Mouse (Mus musculus) heart, embryonic 11.5 days (tissue): ENCODE measurements at regions not wholly inside any gene's neighbourhood (a gene's known extent, or its start where the extent isn't known, plus 50 kb on each side); places are given as distances from the start of the nearest gene placed in this dataset.

Source experiments
- ATAC-seq: fragments of 200-750 bp; cut with Nextera tagmentation; replicated peaks from 2 replicates; pipeline ENCODE4 v1.8.0; 2017; ENCODE audit warnings: moderate library complexity; ENCODE audit not compliant: insufficient number of reproducible peaks, low FRiP score, low TSS enrichment
- H3K27ac ChIP-seq: fragments of 300-500 bp; sonication (generic); 2 replicates; pipeline ENCODE4 v1.5.1; 2014; ENCODE audit warnings: mild to moderate bottlenecking, low read depth, low read length
- H3K27me3 ChIP-seq: fragments of 300-500 bp; sonication (generic); 2 replicates; pipeline ENCODE4 v1.6.1; 2014; ENCODE audit warnings: mild to moderate bottlenecking, low read length, mixed read lengths; ENCODE audit not compliant: control insufficient read depth, insufficient read depth
- H3K36me3 ChIP-seq: fragments of 300-500 bp; sonication (generic); 2 replicates; pipeline ENCODE4 v1.6.1; 2014; ENCODE audit warnings: mild to moderate bottlenecking, low read length, moderate library complexity, mixed read lengths; ENCODE audit not compliant: control insufficient read depth, insufficient read depth
- H3K4me1 ChIP-seq: fragments of 300-500 bp; sonication (generic); 2 replicates; pipeline ENCODE4 v1.6.1; 2014; ENCODE audit warnings: low read length; ENCODE audit not compliant: control insufficient read depth, insufficient read depth
- H3K4me2 ChIP-seq: fragments of 300-500 bp; sonication (generic); 2 replicates; pipeline ENCODE4 v1.6.1; 2014; ENCODE audit warnings: mild to moderate bottlenecking, moderate library complexity
- H3K4me3 ChIP-seq: fragments of 300-500 bp; sonication (generic); 2 replicates; pipeline ENCODE4 v1.5.1; 2014; ENCODE audit warnings: low read depth, low read length
- H3K9ac ChIP-seq: fragments of 300-500 bp; sonication (generic); 2 replicates; pipeline ENCODE4 v1.6.1; 2014; ENCODE audit warnings: mild to moderate bottlenecking, low read depth, low read length, moderate library complexity
- H3K9me3 ChIP-seq: fragments of 300-500 bp; sonication (generic); replicated peaks from 2 replicates; pipeline ENCODE4 v1.6.1; 2016; ENCODE audit warnings: low read length; ENCODE audit not compliant: control insufficient read depth
- WGBS: fragments of 180-500 bp; shearing (Covaris S2); extraction: QIAGEN DNeasy Blood & Tissue Kit; methylation state at CpG from one replicate; pipeline ENCODE4 v1.1.7; 2014; ENCODE audit not compliant: insufficient replicate concordance; 5-methylcytosine and 5-hydroxymethylcytosine counted together

- H3K27ac ChIP-seq = no peak overlapping the region
- no peaks in the 10 kb centered on the region for H3K4me1 ChIP-seq
- no peaks in the 10 kb centered on the region for H3K9me3 ChIP-seq
- H3K4me2 ChIP-seq = no peak overlapping the region
- no peak overlapping the region for H3K4me3 ChIP-seq
- no peak overlapping the region for H3K9ac ChIP-seq
- ATAC-seq = no peak
- no peaks in the 10 kb centered on the region for H3K36me3 ChIP-seq
- WGBS = 68% methylated on average over 5 of the region's 5 CpGs
- no peaks in the 10 kb centered on the region for H3K27me3 ChIP-seq
These were observed 274.6 kb upstream of the Nmur2 start for GRCm38 (mm10) chr11:56315221-56315987.

- WGBS = 95% methylated on average over 1 of the region's 1 CpGs
- Histone ChIP-seq H3K4me3 (no peak overlapping the region), H3K27me3 (no peaks in the 10 kb centered on the region), H3K4me2 (no peak overlapping the region), H3K4me1 (no peaks in the 10 kb centered on the region), H3K27ac (no peak overlapping the region), H3K9me3 (no peaks in the 10 kb centered on the region), H3K36me3 (no peaks in the 10 kb centered on the region), H3K9ac (no peak overlapping the region)
- ATAC-seq = no peak
These were observed 268.7 kb upstream of the Nmur2 start for GRCm38 (mm10) chr11:56309549-56309948.

GRCm38 (mm10) chr11:56308383-56309105, 267.7 kb upstream of the Nmur2 start:
- H3K4me3 ChIP-seq = no peak overlapping the region
- no peaks in the 10 kb centered on the region for H3K9me3 ChIP-seq
- H3K27me3 ChIP-seq = no peaks in the 10 kb centered on the region
- H3K36me3 ChIP-seq = no peaks in the 10 kb centered on the region
- no peak overlapping the region for H3K4me2 ChIP-seq
- no peak overlapping the region for H3K27ac ChIP-seq
- no peak overlapping the region for H3K9ac ChIP-seq
- ATAC-seq = no peak
- no peaks in the 10 kb centered on the region for H3K4me1 ChIP-seq
- WGBS = 82% methylated on average over 5 of the region's 5 CpGs

GRCm38 (mm10) chr11:56307051-56307450, 266.2 kb upstream of the Nmur2 start:
- no peaks in the 10 kb centered on the region for H3K4me1 ChIP-seq
- H3K4me2 ChIP-seq = no peak overlapping the region
- H3K9me3 ChIP-seq = no peaks in the 10 kb centered on the region
- no peak overlapping the region for H3K9ac ChIP-seq
- no peaks in the 10 kb centered on the region for H3K27me3 ChIP-seq
- no peak for ATAC-seq
- H3K36me3 ChIP-seq = no peaks in the 10 kb centered on the region
- no peak overlapping the region for H3K27ac ChIP-seq
- H3K4me3 ChIP-seq = no peak overlapping the region
- 22% methylated on average over 3 of the region's 3 CpGs for WGBS

- ATAC-seq = no peak
- Histone ChIP-seq H3K4me2 (no peak overlapping the region), H3K9me3 (no peaks in the 10 kb centered on the region), H3K4me1 (no peaks in the 10 kb centered on the region), H3K27me3 (no peaks in the 10 kb centered on the region), H3K4me3 (no peak overlapping the region), H3K36me3 (no peaks in the 10 kb centered on the region), H3K9ac (no peak overlapping the region), H3K27ac (no peak overlapping the region)
- 76% methylated on average over 13 of the region's 13 CpGs for WGBS
These were observed 250.1 kb upstream of the Nmur2 start for GRCm38 (mm10) chr11:56290651-56291578.

- H3K27ac ChIP-seq = no peak overlapping the region
- no peaks in the 10 kb centered on the region for H3K27me3 ChIP-seq
- H3K4me1 ChIP-seq = no peaks in the 10 kb centered on the region
- H3K9me3 ChIP-seq = no peaks in the 10 kb centered on the region
- H3K9ac ChIP-seq = no peak overlapping the region
- ATAC-seq = no peak
- no peak overlapping the region for H3K4me3 ChIP-seq
- WGBS = 69% methylated on average over 2 of the region's 2 CpGs
- no peaks in the 10 kb centered on the region for H3K36me3 ChIP-seq
- no peak overlapping the region for H3K4me2 ChIP-seq
These were observed 244.9 kb upstream of the Nmur2 start for GRCm38 (mm10) chr11:56285575-56286260.

GRCm38 (mm10) chr11:56281201-56281600, 240.4 kb upstream of the Nmur2 start:
- Histone ChIP-seq H3K9me3 (no peaks in the 10 kb centered on the region), H3K27ac (no peak overlapping the region), H3K4me3 (no peak overlapping the region), H3K4me1 (no peaks in the 10 kb centered on the region), H3K36me3 (no peaks in the 10 kb centered on the region), H3K9ac (no peak overlapping the region), H3K4me2 (no peak overlapping the region), H3K27me3 (no peaks in the 10 kb centered on the region)
- no peak for ATAC-seq
- WGBS = 86% methylated on average over 4 of the region's 4 CpGs

- Histone ChIP-seq H3K4me3 (no peak overlapping the region), H3K9me3 (no peaks in the 10 kb centered on the region), H3K9ac (no peak overlapping the region), H3K4me2 (no peak overlapping the region), H3K27me3 (no peaks in the 10 kb centered on the region), H3K36me3 (no peaks in the 10 kb centered on the region), H3K4me1 (no peaks in the 10 kb centered on the region), H3K27ac (no peak overlapping the region)
- ATAC-seq = no peak
- WGBS = 45% methylated on average over 2 of the region's 2 CpGs
These were observed 239.4 kb upstream of the Nmur2 start for GRCm38 (mm10) chr11:56280216-56280615.
